Mouse (Mus musculus): Measurements from ENCODE around the gene Lpgat1. TPM values are rescaled to one million over a fixed set of nuclear protein-coding genes. Genes with fewer than 3 reads are reported as not detected.

The Lpgat1 gene
- total and polyA plus RNA-seq, 3 experiments = 15.3 to 40.0 (median 31.8) TPM

GRCm38 (mm10) chr1:191722706-191723105 lies 5.1 kb downstream of the Lpgat1 start:
- peaks cover 44% of the 10 kb centered on the region for H3K79me2 ChIP-seq (replicated peaks; ENCODE audit: control insufficient read depth, extremely low read depth, insufficient read depth, poor library complexity, severe bottlenecking)
- in situ Hi-C loops (cut with MboI; ENCODE audit: low pct_ligation_motif_present, low pct_unique_long_range_greater_than_20kb, low sequenced_read_pairs) = loop anchor here (5.0 to 25.0 kb wide), 2 partner anchors 90 to 110 kb away; no protein-coding TSS in a partner anchor
- no peaks in the 10 kb centered on the region for H3K9me3 ChIP-seq (replicated peaks; ENCODE audit: low read length)
- TF ChIP-seq CHD1 (IDR thresholded peaks at IDR 0.05; ENCODE audit: low read depth, low read length) = no peak
- no peak for TF ChIP-seq ZNF384 (IDR thresholded peaks at IDR 0.05; ENCODE audit: low read depth, low read length)
- TF ChIP-seq TCF12 (IDR thresholded peaks at IDR 0.05; ENCODE audit: low read depth, low read length) = no peak
- no peak for TF ChIP-seq NELFE (IDR thresholded peaks at IDR 0.05; ENCODE audit: low read depth, low read length)
- TF ChIP-seq POLR2A (IDR thresholded peaks at IDR 0.05; ENCODE audit: low read depth, low read length) = no peak
- TF ChIP-seq ZC3H11A (IDR thresholded peaks at IDR 0.05; ENCODE audit: low read depth, low read length) = no peak
- TF ChIP-seq JUND (conservative IDR thresholded peaks at IDR 0.05; ENCODE audit: low read depth, low read length) = no peak
- TF ChIP-seq USF1 (IDR thresholded peaks at IDR 0.05; ENCODE audit: low read depth, low read length) = no peak
- H3K4me1 ChIP-seq (ENCODE audit: control insufficient read depth in 1 of 2, insufficient read depth in 2 of 2) = peaks cover 9 to 59% of the 10 kb centered on the region in 2 experiments; a peak in 3 of 4 replicates
- dilution Hi-C loops (cut with MboI; ENCODE audit: extremely low pct_ligation_motif_present, extremely low pct_unique_long_range_greater_than_20kb, low sequenced_read_pairs) = no loop called here
- peaks cover 12 to 65% of the 10 kb centered on the region in 2 experiments for H3K36me3 ChIP-seq (replicated peaks in 1 of 2; ENCODE audit: control insufficient read depth in 1 of 2, insufficient read depth in 1 of 2, low read length in 1 of 2)
- no peak overlapping the region for H3K9ac ChIP-seq (ENCODE audit: insufficient read depth, low read depth)
- H3K27ac ChIP-seq (ENCODE audit: insufficient read depth, low read depth) = no peak overlapping the region
- no peaks in the 10 kb centered on the region for H3K27me3 ChIP-seq (replicated peaks)
- H3K4me2 ChIP-seq (ENCODE audit: insufficient read depth, low read depth, poor library complexity, severe bottlenecking) = no peak overlapping the region
- H3K4me3 ChIP-seq (replicated peaks in 1 of 3; ENCODE audit: low read depth in 2 of 3, low read length in 2 of 3, poor library complexity in 1 of 3) = no peak overlapping the region
- no peak for DNase-seq (ENCODE audit: extremely low read depth)

GRCm38 (mm10) chr1:191723675-191724074 lies 6.0 kb downstream of the Lpgat1 start:
- no peaks in the 10 kb centered on the region for H3K27me3 ChIP-seq (replicated peaks)
- no peak overlapping the region for H3K9ac ChIP-seq (ENCODE audit: insufficient read depth, low read depth)
- no peak for DNase-seq (ENCODE audit: extremely low read depth)
- dilution Hi-C loops (cut with MboI; ENCODE audit: extremely low pct_ligation_motif_present, extremely low pct_unique_long_range_greater_than_20kb, low sequenced_read_pairs) (no loop called here), in situ Hi-C loops (cut with MboI; ENCODE audit: low pct_ligation_motif_present, low pct_unique_long_range_greater_than_20kb, low sequenced_read_pairs) (loop anchor here (5.0 to 25.0 kb wide), 2 partner anchors 89 to 111 kb away; no protein-coding TSS in a partner anchor)
- H3K79me2 ChIP-seq (replicated peaks; ENCODE audit: control insufficient read depth, extremely low read depth, insufficient read depth, poor library complexity, severe bottlenecking) = peaks cover 47% of the 10 kb centered on the region
- no peak overlapping the region for H3K4me2 ChIP-seq (ENCODE audit: insufficient read depth, low read depth, poor library complexity, severe bottlenecking)
- no peaks in the 10 kb centered on the region for H3K9me3 ChIP-seq (replicated peaks; ENCODE audit: low read length)
- H3K27ac ChIP-seq (ENCODE audit: insufficient read depth, low read depth) = no peak overlapping the region
- no peak for TF ChIP-seq TCF12 (IDR thresholded peaks at IDR 0.05; ENCODE audit: low read depth, low read length)
- no peak for TF ChIP-seq PAX5 (IDR thresholded peaks at IDR 0.05; ENCODE audit: low read length)
- TF ChIP-seq CHD2 (IDR thresholded peaks at IDR 0.05; ENCODE audit: low read length) = no peak
- no peak for TF ChIP-seq MAFK (IDR thresholded peaks at IDR 0.05; ENCODE audit: insufficient replicate concordance, low read length)
- TF ChIP-seq MEF2A (IDR thresholded peaks at IDR 0.05; ENCODE audit: borderline replicate concordance, low read depth, low read length) = no peak
- H3K36me3 ChIP-seq (replicated peaks in 1 of 2; ENCODE audit: control insufficient read depth in 1 of 2, insufficient read depth in 1 of 2, low read length in 1 of 2) = peaks cover 17 to 73% of the 10 kb centered on the region in 2 experiments
- H3K4me3 ChIP-seq (replicated peaks in 1 of 3; ENCODE audit: low read depth in 2 of 3, low read length in 2 of 3, poor library complexity in 1 of 3) = no peak overlapping the region
- peaks cover 9 to 59% of the 10 kb centered on the region in 2 experiments; a peak in 3 of 4 replicates for H3K4me1 ChIP-seq (ENCODE audit: control insufficient read depth in 1 of 2, insufficient read depth in 2 of 2)

GRCm38 (mm10) chr1:191724385-191725061 lies 6.9 kb downstream of the Lpgat1 start:
- dilution Hi-C loops (cut with MboI; ENCODE audit: extremely low pct_ligation_motif_present, extremely low pct_unique_long_range_greater_than_20kb, low sequenced_read_pairs) = no loop called here
- Histone ChIP-seq H3K9ac (ENCODE audit: insufficient read depth, low read depth) (no peak overlapping the region), H3K4me1 (ENCODE audit: control insufficient read depth in 1 of 2, insufficient read depth in 2 of 2) (peaks cover 9 to 57% of the 10 kb centered on the region in 2 experiments; a peak in 3 of 4 replicates), H3K79me2 (replicated peaks; ENCODE audit: control insufficient read depth, extremely low read depth, insufficient read depth, poor library complexity, severe bottlenecking) (peaks cover 40% of the 10 kb centered on the region), H3K27me3 (replicated peaks) (no peaks in the 10 kb centered on the region), H3K9me3 (replicated peaks; ENCODE audit: low read length) (no peaks in the 10 kb centered on the region), H3K36me3 (replicated peaks in 1 of 2; ENCODE audit: control insufficient read depth in 1 of 2, insufficient read depth in 1 of 2, low read length in 1 of 2) (peaks cover 17 to 74% of the 10 kb centered on the region in 2 experiments), H3K4me3 (replicated peaks in 1 of 3; ENCODE audit: low read depth in 2 of 3, low read length in 2 of 3, poor library complexity in 1 of 3) (peak overlapping the region in 1 of 3 experiments; percentile 29), H3K27ac (ENCODE audit: insufficient read depth, low read depth) (peak overlapping the region; percentile 9; the same call in 1 of the 2 replicates), H3K4me2 (ENCODE audit: insufficient read depth, low read depth, poor library complexity, severe bottlenecking) (peak overlapping the region; percentile 26)
- DNase-seq (ENCODE audit: extremely low read depth) = peak; percentile 80
- in situ Hi-C loops (cut with MboI; ENCODE audit: low pct_ligation_motif_present, low pct_unique_long_range_greater_than_20kb, low sequenced_read_pairs) = loop anchor here (5.0 to 25.0 kb wide), 2 partner anchors 88 to 112 kb away; no protein-coding TSS in a partner anchor
- 0 out of 2 replicates have a peak, but pooled peaks have one; percentile 53 for TF ChIP-seq IRF4 (IDR thresholded peaks at IDR 0.05; ENCODE audit: low read depth, low read length)
- TF ChIP-seq SIN3A (IDR thresholded peaks at IDR 0.05; ENCODE audit: low read length) = peak; percentile 25; the same call in 1 of the 2 replicates
- TF ChIP-seq TBP (conservative IDR thresholded peaks at IDR 0.05; ENCODE audit: low read depth, low read length) = no peak
- TF ChIP-seq ELF1 (IDR thresholded peaks at IDR 0.05; ENCODE audit: low read depth, low read length) = 0 out of 2 replicates have a peak, but pooled peaks have one; percentile 54
- TF ChIP-seq E2F4 (IDR thresholded peaks at IDR 0.05; ENCODE audit: insufficient replicate concordance, low read depth, low read length) = no peak
- no peak for TF ChIP-seq ETS1 (conservative IDR thresholded peaks at IDR 0.05; ENCODE audit: low read depth, low read length)
- TF ChIP-seq MYC (IDR thresholded peaks at IDR 0.05; ENCODE audit: low read depth, low read length) = 0 out of 2 replicates have a peak, but pooled peaks have one; percentile 25
- TF ChIP-seq UBTF (IDR thresholded peaks at IDR 0.05; ENCODE audit: low read depth, low read length) = no peak
- TF ChIP-seq HCFC1 (IDR thresholded peaks at IDR 0.05; ENCODE audit: low read depth, low read length) = 0 out of 2 replicates have a peak, but pooled peaks have one; percentile 33
- TF ChIP-seq CTCF (conservative IDR thresholded peaks at IDR 0.05 in 1 of 2, IDR thresholded peaks at IDR 0.05 in 1 of 2; ENCODE audit: low read depth in 2 of 2, low read length in 2 of 2) = no peak
- no peak for TF ChIP-seq NELFE (IDR thresholded peaks at IDR 0.05; ENCODE audit: low read depth, low read length)
- TF ChIP-seq ZKSCAN1 (IDR thresholded peaks at IDR 0.05; ENCODE audit: borderline replicate concordance, low read depth, low read length) = no peak
- no peak for TF ChIP-seq CHD1 (IDR thresholded peaks at IDR 0.05; ENCODE audit: low read depth, low read length)
- 0 out of 2 replicates have a peak, but pooled peaks have one; percentile 45 for TF ChIP-seq EP300 (IDR thresholded peaks at IDR 0.05; ENCODE audit: low read length)

Measured in CH12.LX (cell line).